Mouse (Mus musculus): ENCODE measurements at regions not wholly inside any gene's neighbourhood (a gene's known extent, or its start where the extent isn't known, plus 50 kb on each side); places are given as distances from the start of the nearest gene placed in this dataset.

DNA sequence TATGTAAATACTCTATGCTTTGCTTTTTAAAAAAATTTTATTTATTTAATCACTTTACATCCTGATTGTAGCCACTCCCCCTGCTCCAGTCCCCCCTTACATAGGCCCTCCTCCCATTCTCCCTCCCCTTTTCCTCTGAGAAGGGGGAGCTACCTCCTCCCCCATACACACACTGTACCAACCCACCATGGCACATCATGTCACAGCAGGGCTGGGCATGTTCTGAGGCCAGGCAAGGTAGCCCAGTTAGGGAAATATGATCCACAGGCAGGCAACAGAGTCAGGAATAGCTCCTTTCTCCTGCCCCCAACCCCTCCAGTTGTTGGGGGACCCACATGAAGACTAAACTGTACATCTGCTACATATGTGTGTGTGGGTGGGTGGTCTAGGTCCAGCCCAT, 1130.7 kb upstream of the Gulo start:
- DNase-seq (ENCODE audit: low spot score in 2 of 2) = no peak

DNA sequence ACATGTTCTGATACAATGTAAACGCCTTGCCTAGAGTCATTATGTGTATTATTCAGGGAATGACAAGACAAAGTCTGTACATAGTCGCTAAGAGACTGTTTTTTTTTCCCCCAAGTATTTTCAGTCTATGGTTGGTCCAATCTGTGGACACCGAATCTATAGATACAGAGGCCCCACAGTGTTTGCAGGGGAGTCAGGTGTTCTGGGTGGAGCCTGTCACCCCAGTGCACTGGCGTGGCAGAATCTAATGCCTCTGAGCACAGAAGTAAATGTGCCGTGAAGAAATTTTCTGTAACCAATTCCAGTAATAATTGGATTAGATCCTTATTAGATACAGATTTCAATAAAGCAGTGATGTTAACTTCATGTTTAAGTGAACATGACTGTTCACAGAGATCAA, 1130.1 kb upstream of the Gulo start:
- no peak for DNase-seq (ENCODE audit: low spot score in 2 of 2)

DNA sequence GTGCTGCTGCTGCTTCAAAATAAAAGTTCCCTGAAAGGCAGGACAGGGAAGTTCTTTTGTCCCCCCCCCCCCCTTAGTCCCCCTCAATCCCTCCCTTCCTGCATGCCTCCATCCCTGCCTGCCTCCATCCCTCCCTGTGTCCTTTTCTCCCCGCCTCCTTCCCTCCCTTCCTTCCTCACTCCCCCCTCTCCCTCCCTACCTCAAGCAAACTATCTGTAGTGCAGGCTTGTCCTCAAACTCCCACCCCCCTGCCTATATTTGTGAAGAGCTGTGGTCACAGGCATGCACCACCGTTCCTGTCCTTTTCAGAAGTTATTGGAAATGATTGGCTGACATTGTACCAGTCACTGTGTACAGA, 1127.1 kb upstream of the Gulo start:
- DNase-seq (ENCODE audit: low spot score in 2 of 2) = no peak

DNA sequence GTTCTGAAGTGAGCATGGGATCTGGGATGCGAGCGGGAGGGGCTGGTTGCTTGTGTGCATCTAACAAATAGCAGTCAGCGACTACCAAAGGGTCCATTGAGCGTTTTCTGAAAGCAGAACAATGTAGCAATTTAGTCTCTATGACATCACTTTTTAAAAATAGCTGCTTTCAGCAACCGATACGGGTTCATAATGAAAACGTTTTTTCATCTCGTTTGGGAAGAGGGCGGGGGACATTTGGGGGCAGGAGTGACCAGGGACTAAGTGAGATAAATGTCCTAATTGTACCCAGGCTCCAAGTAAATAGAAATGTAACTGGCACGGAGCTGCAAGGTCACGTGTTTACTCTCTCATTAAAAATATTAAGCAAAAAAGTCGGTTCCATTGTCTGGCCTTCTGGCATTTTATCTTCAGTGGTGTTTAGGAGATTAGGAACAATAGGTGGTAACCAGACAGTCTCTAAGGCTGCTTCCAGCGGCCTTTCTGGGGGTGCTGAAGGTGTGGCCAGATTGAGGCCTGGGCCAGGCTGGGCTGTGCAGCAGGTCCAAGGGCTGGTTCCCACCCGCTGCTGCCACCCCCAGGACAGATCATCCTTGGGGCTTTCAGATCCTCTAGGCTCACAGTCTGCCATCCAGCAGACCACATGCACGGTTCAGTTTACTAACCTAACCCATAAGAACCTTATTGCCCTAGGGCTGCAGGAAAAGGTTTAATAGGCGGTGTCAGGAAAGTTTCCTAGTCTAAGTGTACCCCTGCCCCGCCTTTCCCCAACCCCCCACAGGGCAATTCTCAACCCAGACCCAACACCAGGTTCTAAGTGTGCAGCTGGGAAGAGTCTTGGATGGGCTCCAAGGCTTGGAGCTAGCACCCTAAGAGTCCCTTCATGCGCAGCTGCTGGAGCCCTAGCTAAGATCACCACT, 1126.5 kb upstream of the Gulo start:
- DNase-seq (ENCODE audit: low spot score in 2 of 2) = peak; percentile 39 to 58

DNA sequence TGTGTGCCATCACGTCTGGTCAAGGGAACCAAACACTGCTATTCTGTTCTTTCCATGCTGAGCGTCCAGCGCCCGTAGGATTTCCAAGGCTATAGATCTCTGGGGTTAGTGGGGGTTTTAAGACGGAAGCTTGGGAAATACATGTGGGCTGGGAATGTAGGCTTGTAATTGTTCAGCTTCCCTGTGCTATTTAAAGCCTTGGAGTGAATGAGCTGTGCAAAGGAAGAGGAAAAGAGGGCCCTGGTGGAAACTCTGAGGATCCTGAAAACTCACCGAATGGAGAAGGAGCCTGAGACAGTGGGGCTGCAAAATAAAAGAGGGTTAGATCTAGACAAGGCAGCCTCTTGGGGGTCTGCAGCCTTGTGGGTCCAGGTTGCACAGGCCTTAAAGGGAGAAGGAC, 1124.2 kb upstream of the Gulo start:
- no peak for DNase-seq (ENCODE audit: low spot score in 2 of 2)

DNA sequence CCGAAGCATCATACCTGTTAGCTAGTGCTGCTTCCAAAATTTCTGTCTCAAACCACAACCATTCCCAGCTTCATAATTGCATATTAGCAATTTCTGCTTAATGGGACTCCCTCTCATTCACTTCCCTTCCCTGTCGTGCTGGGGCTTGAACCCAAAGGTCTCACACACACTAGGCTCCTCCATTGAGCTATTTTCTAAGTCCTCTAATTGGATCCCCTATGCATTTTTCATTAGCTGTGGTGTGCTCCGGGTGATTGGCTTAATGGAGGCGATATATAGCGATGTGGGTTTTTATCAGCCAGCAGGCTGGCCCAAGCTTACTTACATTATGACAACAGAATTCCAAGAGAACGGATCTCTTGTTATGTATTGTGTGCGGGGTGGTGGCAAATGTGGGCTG, 1118.1 kb upstream of the Gulo start:
- DNase-seq (ENCODE audit: low spot score in 2 of 2) = no peak

DNA sequence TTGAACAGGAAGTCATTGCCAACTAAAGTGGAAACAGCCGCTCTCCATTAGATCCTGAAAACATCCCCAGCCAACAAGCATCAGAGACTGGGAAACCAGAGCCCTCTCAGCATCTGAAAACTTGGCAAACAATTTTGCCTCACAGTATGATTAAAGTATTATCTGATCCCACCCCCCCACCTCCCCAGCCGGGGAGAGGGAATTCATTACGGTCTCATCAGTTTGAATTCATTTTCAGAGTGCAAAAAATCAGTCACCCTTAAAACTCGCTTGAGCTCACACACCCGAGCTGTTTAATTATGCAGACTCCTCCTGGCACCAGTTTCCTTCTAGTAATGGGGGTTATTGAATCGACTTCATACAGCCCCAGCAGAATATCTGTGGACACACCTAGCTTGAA, 1117.2 kb upstream of the Gulo start:
- DNase-seq (ENCODE audit: low spot score in 2 of 2) = no peak

DNA sequence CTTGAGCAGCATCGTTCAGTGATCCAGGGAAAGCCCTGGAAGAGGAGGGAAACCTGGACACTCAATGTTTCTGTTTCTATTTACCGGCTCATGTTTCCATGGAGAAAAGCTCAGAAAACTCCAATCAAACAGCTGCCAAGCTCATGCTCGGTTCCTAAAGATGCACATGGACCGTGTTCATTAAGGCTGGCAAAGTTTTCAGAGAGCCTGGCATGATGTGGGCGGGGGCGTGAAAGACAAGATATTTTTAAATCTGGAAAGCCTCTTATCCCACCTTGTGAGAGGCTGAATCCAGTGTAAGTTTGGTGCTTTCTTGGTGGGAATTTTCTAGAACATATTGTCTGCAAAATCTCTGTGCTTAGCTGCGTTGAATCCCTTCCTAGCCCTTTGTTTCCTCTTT, 1114.3 kb upstream of the Gulo start:
- peak; percentile 81 to 86 for DNase-seq (ENCODE audit: low spot score in 2 of 2)
